Mouse (Mus musculus): Measurements from ENCODE around the gene Bdkrb2.

DNA sequence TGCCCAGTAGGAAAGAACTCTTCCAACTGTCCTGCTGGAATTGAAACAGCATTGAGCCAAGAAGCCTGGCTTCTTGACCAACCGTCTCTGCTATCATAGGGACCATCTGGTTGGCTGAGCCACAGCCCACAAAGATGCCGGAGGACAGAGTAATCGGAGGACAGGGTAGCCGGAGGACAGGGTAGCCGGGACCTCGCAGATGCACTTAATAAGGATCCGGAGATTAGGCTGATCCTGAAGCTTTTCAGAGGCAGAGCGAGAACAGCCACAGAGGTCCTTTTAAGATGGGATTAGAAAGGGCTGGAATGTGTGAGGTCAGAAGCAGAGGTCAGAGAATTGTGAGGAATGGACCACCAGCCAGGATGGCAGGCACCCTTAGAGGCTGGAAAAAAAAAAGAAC is 42.2 kb downstream of the Bdkrb2 start:
- TF ChIP-seq CTCF (IDR thresholded peaks at IDR 0.05; ENCODE audit: low read depth, low read length): no peak
- no peak for TF ChIP-seq POLR2A (IDR thresholded peaks at IDR 0.05; ENCODE audit: borderline replicate concordance, low read depth, low read length)
